Mouse (Mus musculus): ENCODE data around the gene Tdo2. TPM values are rescaled to one million over a fixed set of nuclear protein-coding genes. Genes with fewer than 3 reads are reported as not detected.
A peak's percentile ranks its signal among the peaks of the same experiment; 100 is the strongest.

The Tdo2 gene
- total RNA-seq, 1 experiment = not detected

DNA sequence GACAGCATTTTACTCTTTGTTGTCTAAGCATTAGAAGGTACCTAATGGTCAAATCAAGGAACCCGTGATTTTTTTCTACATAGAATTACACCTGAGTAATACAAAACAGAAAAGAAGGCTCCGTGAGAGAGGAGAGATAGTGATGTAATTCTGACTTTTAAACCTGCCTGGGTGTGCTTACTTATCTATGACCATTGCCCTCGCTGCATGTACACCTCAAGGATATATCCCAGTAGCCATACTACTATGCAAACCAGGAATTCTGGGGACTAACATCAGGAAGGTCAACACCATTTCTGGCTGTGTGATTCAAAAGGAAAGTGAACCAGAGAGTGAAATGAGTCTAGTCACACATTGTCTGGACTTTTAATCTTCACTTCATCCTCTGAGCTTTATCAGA, 33.7 kb downstream of the Tdo2 start:
- Histone ChIP-seq H3K9me3 (ENCODE audit: control insufficient read depth, insufficient read depth, low read depth, low read length) (no peaks in the 10 kb centered on the region), H3K9ac (ENCODE audit: insufficient read depth, low read depth, low read length, poor library complexity, severe bottlenecking) (no peak overlapping the region), H3K4me3 (ENCODE audit: insufficient read depth in 1 of 2, low read depth in 1 of 2, low read length in 2 of 2, poor library complexity in 1 of 2, severe bottlenecking in 1 of 2) (no peak overlapping the region), H3K4me1 (ENCODE audit: control insufficient read depth in 2 of 2, insufficient read depth in 2 of 2, low read length in 2 of 2, poor library complexity in 1 of 2) (no peaks in the 10 kb centered on the region), H3K27ac (ENCODE audit: insufficient read depth, low read depth, low read length, poor library complexity, severe bottlenecking) (no peak overlapping the region), H3K36me3 (ENCODE audit: control insufficient read depth, insufficient read depth, low read length, poor library complexity, severe bottlenecking) (no peaks in the 10 kb centered on the region)
- in situ Hi-C loops (cut with MboI; ENCODE audit: low sequenced_read_pairs in 2 of 2, unreplicated experiment in 2 of 2) = no loop called here
- no peak for DNase-seq (ENCODE audit: low read depth, low spot score)
- TF ChIP-seq HCFC1 (IDR thresholded peaks at IDR 0.05; ENCODE audit: borderline replicate concordance, insufficient read depth, low read length) = no peak
- TF ChIP-seq MAFK (IDR thresholded peaks at IDR 0.05; ENCODE audit: insufficient read depth, low read depth, low read length) = no peak
- TF ChIP-seq ZC3H11A (IDR thresholded peaks at IDR 0.05; ENCODE audit: borderline replicate concordance, low read depth, low read length) = no peak
- TF ChIP-seq ZNF384 (IDR thresholded peaks at IDR 0.05; ENCODE audit: low read depth, low read length) = no peak
- no peak for TF ChIP-seq CHD2 (IDR thresholded peaks at IDR 0.05; ENCODE audit: low read depth, low read length)

- Histone ChIP-seq H3K9ac (ENCODE audit: insufficient read depth, low read depth, low read length, poor library complexity, severe bottlenecking) (no peak overlapping the region), H3K27ac (ENCODE audit: insufficient read depth, low read depth, low read length, poor library complexity, severe bottlenecking) (no peak overlapping the region), H3K4me1 (ENCODE audit: control insufficient read depth in 2 of 2, insufficient read depth in 2 of 2, low read length in 2 of 2, poor library complexity in 1 of 2) (no peaks in the 10 kb centered on the region), H3K9me3 (ENCODE audit: control insufficient read depth, insufficient read depth, low read depth, low read length) (no peaks in the 10 kb centered on the region), H3K36me3 (ENCODE audit: control insufficient read depth, insufficient read depth, low read length, poor library complexity, severe bottlenecking) (no peaks in the 10 kb centered on the region), H3K4me3 (ENCODE audit: insufficient read depth in 1 of 2, low read depth in 1 of 2, low read length in 2 of 2, poor library complexity in 1 of 2, severe bottlenecking in 1 of 2) (no peak overlapping the region)
- no peak for DNase-seq (ENCODE audit: low read depth, low spot score)
- TF ChIP-seq ZC3H11A (IDR thresholded peaks at IDR 0.05; ENCODE audit: borderline replicate concordance, low read depth, low read length) (no peak), HCFC1 (IDR thresholded peaks at IDR 0.05; ENCODE audit: borderline replicate concordance, insufficient read depth, low read length) (no peak), CHD2 (IDR thresholded peaks at IDR 0.05; ENCODE audit: low read depth, low read length) (no peak), MAFK (IDR thresholded peaks at IDR 0.05; ENCODE audit: insufficient read depth, low read depth, low read length) (no peak), ZNF384 (IDR thresholded peaks at IDR 0.05; ENCODE audit: low read depth, low read length) (no peak)
- in situ Hi-C loops (cut with MboI; ENCODE audit: low sequenced_read_pairs in 2 of 2, unreplicated experiment in 2 of 2) = no loop called here
Measured at GRCm38 (mm10) chr3:81938924-81939323, 37.1 kb downstream of the Tdo2 start.

- Histone ChIP-seq H3K9me3 (ENCODE audit: control insufficient read depth, insufficient read depth, low read depth, low read length) (no peaks in the 10 kb centered on the region), H3K36me3 (ENCODE audit: control insufficient read depth, insufficient read depth, low read length, poor library complexity, severe bottlenecking) (no peaks in the 10 kb centered on the region), H3K27ac (ENCODE audit: insufficient read depth, low read depth, low read length, poor library complexity, severe bottlenecking) (no peak overlapping the region), H3K4me1 (ENCODE audit: control insufficient read depth in 2 of 2, insufficient read depth in 2 of 2, low read length in 2 of 2, poor library complexity in 1 of 2) (no peaks in the 10 kb centered on the region), H3K9ac (ENCODE audit: insufficient read depth, low read depth, low read length, poor library complexity, severe bottlenecking) (no peak overlapping the region), H3K4me3 (ENCODE audit: insufficient read depth in 1 of 2, low read depth in 1 of 2, low read length in 2 of 2, poor library complexity in 1 of 2, severe bottlenecking in 1 of 2) (no peak overlapping the region)
- no peak for DNase-seq (ENCODE audit: low read depth, low spot score)
- in situ Hi-C loops (cut with MboI; ENCODE audit: low sequenced_read_pairs in 2 of 2, unreplicated experiment in 2 of 2) = no loop called here
- TF ChIP-seq HCFC1 (IDR thresholded peaks at IDR 0.05; ENCODE audit: borderline replicate concordance, insufficient read depth, low read length) = no peak
- no peak for TF ChIP-seq ZC3H11A (IDR thresholded peaks at IDR 0.05; ENCODE audit: borderline replicate concordance, low read depth, low read length)
- no peak for TF ChIP-seq MAFK (IDR thresholded peaks at IDR 0.05; ENCODE audit: insufficient read depth, low read depth, low read length)
- TF ChIP-seq ZNF384 (IDR thresholded peaks at IDR 0.05; ENCODE audit: low read depth, low read length) = no peak
- TF ChIP-seq CHD2 (IDR thresholded peaks at IDR 0.05; ENCODE audit: low read depth, low read length) = no peak
Measured at GRCm38 (mm10) chr3:81933348-81933747, 42.7 kb downstream of the Tdo2 start.

DNA sequence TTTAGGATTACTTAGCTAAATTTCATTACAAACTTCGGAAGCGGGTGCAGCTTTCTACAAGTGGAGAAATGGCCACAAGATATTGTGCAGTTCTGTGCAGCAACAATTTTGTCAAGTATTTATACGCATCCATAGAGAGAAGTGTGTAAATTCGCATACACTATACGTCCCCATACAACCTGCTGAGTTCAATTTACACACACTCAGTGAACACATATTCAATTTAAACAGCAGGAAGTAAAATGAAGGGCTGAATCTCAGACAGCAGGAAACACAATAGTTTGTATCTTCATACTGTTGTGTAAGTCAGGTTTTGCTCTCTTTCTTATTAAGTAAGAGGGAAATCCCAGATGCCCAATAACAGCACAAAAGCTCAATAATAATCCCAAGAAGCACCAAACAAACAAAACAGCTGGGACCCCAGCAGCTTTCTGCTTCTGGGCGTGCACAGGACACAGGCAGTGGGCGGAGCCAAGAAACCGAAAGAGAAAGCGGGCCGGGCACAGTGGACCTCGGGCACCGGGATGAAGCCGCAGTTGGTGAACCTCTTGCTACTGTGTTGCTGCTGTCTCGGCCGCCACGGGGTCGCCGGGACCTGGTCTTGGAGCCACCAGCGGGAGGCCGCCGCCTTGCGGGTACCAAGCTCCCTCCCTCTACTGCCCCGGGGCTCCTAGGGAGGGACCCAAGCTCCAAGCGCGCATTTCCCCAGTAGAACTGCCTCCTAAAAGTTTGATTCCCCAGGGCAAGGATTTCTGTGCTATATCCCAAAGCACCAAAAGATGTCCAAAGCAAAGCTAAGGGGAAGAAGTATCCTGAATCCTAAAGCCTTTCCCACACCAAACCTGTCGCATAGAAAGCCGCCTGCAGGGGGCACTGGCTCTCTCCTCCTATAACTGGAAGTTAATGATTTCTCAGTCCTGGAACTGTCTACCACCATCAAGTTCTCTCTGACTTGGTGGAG, 43.6 kb downstream of the Tdo2 start, which contains the start of gene Ctso:
Gene Ctso, plus strand, starts transcription at position 461 of the 961 bp plus-strand sequence.
- Histone ChIP-seq H3K4me1 (ENCODE audit: control insufficient read depth in 2 of 2, insufficient read depth in 2 of 2, low read length in 2 of 2, poor library complexity in 1 of 2) (no peaks in the 10 kb centered on the region), H3K27ac (ENCODE audit: insufficient read depth, low read depth, low read length, poor library complexity, severe bottlenecking) (no peak within 1 kb of the TSS), H3K4me3 (ENCODE audit: insufficient read depth in 1 of 2, low read depth in 1 of 2, low read length in 2 of 2, poor library complexity in 1 of 2, severe bottlenecking in 1 of 2) (peak within 1 kb of the TSS; percentile 64 to 80), H3K36me3 (ENCODE audit: control insufficient read depth, insufficient read depth, low read length, poor library complexity, severe bottlenecking) (no peaks in the 10 kb centered on the region), H3K9me3 (ENCODE audit: control insufficient read depth, insufficient read depth, low read depth, low read length) (no peaks in the 10 kb centered on the region), H3K9ac (ENCODE audit: insufficient read depth, low read depth, low read length, poor library complexity, severe bottlenecking) (peak within 1 kb of the TSS; percentile 79)
- in situ Hi-C loops (cut with MboI; ENCODE audit: low sequenced_read_pairs in 2 of 2, unreplicated experiment in 2 of 2) = no loop called here
- TF ChIP-seq ZC3H11A (IDR thresholded peaks at IDR 0.05; ENCODE audit: borderline replicate concordance, low read depth, low read length) (peak; percentile 41; the same call in 1 of the 2 replicates), CHD2 (IDR thresholded peaks at IDR 0.05; ENCODE audit: low read depth, low read length) (no peak)
- peak; percentile 69 for DNase-seq (ENCODE audit: low read depth, low spot score)
